Mouse (Mus musculus): ENCODE measurements around the gene Adpgk. TPM values are rescaled to one million over a fixed set of nuclear protein-coding genes. Genes with fewer than 3 reads are reported as not detected.

Gene Adpgk
- total and polyA plus RNA-seq, 2 experiments from 2014 or later = 19.5 to 26.7 TPM

GRCm38 (mm10) chr9:59324351-59324750, 33.0 kb downstream of the Adpgk start:
- Histone ChIP-seq H3K4me2 (ENCODE audit: low read depth, low read length, poor library complexity, severe bottlenecking) (no peak overlapping the region), H3K9me3 (ENCODE audit: low read length) (no peaks in the 10 kb centered on the region), H3K4me3 (ENCODE audit: low read depth, low read length) (no peak overlapping the region), H3K36me3 (ENCODE audit: insufficient read depth, low read length) (peaks cover 40% of the 10 kb centered on the region), H3K27me3 (ENCODE audit: insufficient read depth, low read length) (no peaks in the 10 kb centered on the region), H3K9ac (replicated peaks; ENCODE audit: low read length, poor library complexity, severe bottlenecking) (no peak overlapping the region), H3K27ac (ENCODE audit: low read depth, low read length) (no peak overlapping the region), H3K4me1 (ENCODE audit: insufficient read depth, low read length) (no peaks in the 10 kb centered on the region)
- DNase-seq (ENCODE audit: low spot score) (no peak), ATAC-seq (ENCODE audit: low FRiP score) (no peak)
- TF ChIP-seq CTCF (IDR thresholded peaks at IDR 0.05) = no peak

GRCm38 (mm10) chr9:59330055-59330454, 38.7 kb downstream of the Adpgk start:
- H3K27me3 ChIP-seq (ENCODE audit: insufficient read depth, low read length) = no peaks in the 10 kb centered on the region
- peaks cover 44% of the 10 kb centered on the region for H3K36me3 ChIP-seq (ENCODE audit: insufficient read depth, low read length)
- no peak overlapping the region for H3K4me3 ChIP-seq (ENCODE audit: low read depth, low read length)
- H3K27ac ChIP-seq (ENCODE audit: low read depth, low read length) = no peak overlapping the region
- no peak overlapping the region for H3K9ac ChIP-seq (replicated peaks; ENCODE audit: low read length, poor library complexity, severe bottlenecking)
- no peaks in the 10 kb centered on the region for H3K4me1 ChIP-seq (ENCODE audit: insufficient read depth, low read length)
- no peaks in the 10 kb centered on the region for H3K9me3 ChIP-seq (ENCODE audit: low read length)
- DNase-seq (ENCODE audit: low spot score) (no peak), ATAC-seq (ENCODE audit: low FRiP score) (no peak)
- TF ChIP-seq CTCF (IDR thresholded peaks at IDR 0.05) = no peak
- H3K4me2 ChIP-seq (ENCODE audit: low read depth, low read length, poor library complexity, severe bottlenecking) = no peak overlapping the region
- WGBS = 96% methylated on average over 5 of the region's 5 CpGs

- 95% methylated on average over 3 of the region's 3 CpGs for WGBS
- no peak overlapping the region for H3K9ac ChIP-seq (replicated peaks; ENCODE audit: low read length, poor library complexity, severe bottlenecking)
- no peak for DNase-seq (ENCODE audit: low spot score)
- no peak overlapping the region for H3K4me3 ChIP-seq (ENCODE audit: low read depth, low read length)
- no peaks in the 10 kb centered on the region for H3K9me3 ChIP-seq (ENCODE audit: low read length)
- TF ChIP-seq CTCF (IDR thresholded peaks at IDR 0.05) = no peak
- no peaks in the 10 kb centered on the region for H3K4me1 ChIP-seq (ENCODE audit: insufficient read depth, low read length)
- H3K36me3 ChIP-seq (ENCODE audit: insufficient read depth, low read length) = peaks cover 32% of the 10 kb centered on the region
- no peak for ATAC-seq (ENCODE audit: low FRiP score)
- H3K4me2 ChIP-seq (ENCODE audit: low read depth, low read length, poor library complexity, severe bottlenecking) = no peak overlapping the region
- no peak overlapping the region for H3K27ac ChIP-seq (ENCODE audit: low read depth, low read length)
- H3K27me3 ChIP-seq (ENCODE audit: insufficient read depth, low read length) = no peaks in the 10 kb centered on the region
Observed at GRCm38 (mm10) chr9:59336539-59336938, 45.2 kb downstream of the Adpgk start.

- Histone ChIP-seq H3K9me3 (ENCODE audit: low read length) (no peaks in the 10 kb centered on the region), H3K27ac (ENCODE audit: low read depth, low read length) (no peak overlapping the region), H3K4me3 (ENCODE audit: low read depth, low read length) (no peak overlapping the region), H3K4me2 (ENCODE audit: low read depth, low read length, poor library complexity, severe bottlenecking) (no peak overlapping the region), H3K4me1 (ENCODE audit: insufficient read depth, low read length) (no peaks in the 10 kb centered on the region), H3K27me3 (ENCODE audit: insufficient read depth, low read length) (no peaks in the 10 kb centered on the region), H3K36me3 (ENCODE audit: insufficient read depth, low read length) (peaks cover 23% of the 10 kb centered on the region), H3K9ac (replicated peaks; ENCODE audit: low read length, poor library complexity, severe bottlenecking) (no peak overlapping the region)
- WGBS = 98% methylated on average over 5 of the region's 5 CpGs
- DNase-seq (ENCODE audit: low spot score) (no peak), ATAC-seq (ENCODE audit: low FRiP score) (no peak)
- TF ChIP-seq CTCF (IDR thresholded peaks at IDR 0.05) = no peak
Observed at GRCm38 (mm10) chr9:59337889-59338288, 46.5 kb downstream of the Adpgk start.

- Histone ChIP-seq H3K4me3 (ENCODE audit: low read depth, low read length) (no peak overlapping the region), H3K9ac (replicated peaks; ENCODE audit: low read length, poor library complexity, severe bottlenecking) (no peak overlapping the region), H3K4me2 (ENCODE audit: low read depth, low read length, poor library complexity, severe bottlenecking) (no peak overlapping the region), H3K9me3 (ENCODE audit: low read length) (no peaks in the 10 kb centered on the region), H3K27ac (ENCODE audit: low read depth, low read length) (no peak overlapping the region), H3K36me3 (ENCODE audit: insufficient read depth, low read length) (peaks cover 18% of the 10 kb centered on the region), H3K4me1 (ENCODE audit: insufficient read depth, low read length) (no peaks in the 10 kb centered on the region), H3K27me3 (ENCODE audit: insufficient read depth, low read length) (no peaks in the 10 kb centered on the region)
- no peak for ATAC-seq (ENCODE audit: low FRiP score)
- DNase-seq (ENCODE audit: low spot score) = no peak
- 73% methylated on average over 5 of the region's 5 CpGs for WGBS
- no peak for TF ChIP-seq CTCF (IDR thresholded peaks at IDR 0.05)
Observed at GRCm38 (mm10) chr9:59338411-59338810, 47.1 kb downstream of the Adpgk start.

- Histone ChIP-seq H3K27ac (ENCODE audit: low read depth, low read length) (no peak overlapping the region), H3K27me3 (ENCODE audit: insufficient read depth, low read length) (no peaks in the 10 kb centered on the region), H3K36me3 (ENCODE audit: insufficient read depth, low read length) (peaks cover 16% of the 10 kb centered on the region), H3K4me1 (ENCODE audit: insufficient read depth, low read length) (no peaks in the 10 kb centered on the region), H3K4me2 (ENCODE audit: low read depth, low read length, poor library complexity, severe bottlenecking) (no peak overlapping the region), H3K9me3 (ENCODE audit: low read length) (no peaks in the 10 kb centered on the region), H3K9ac (replicated peaks; ENCODE audit: low read length, poor library complexity, severe bottlenecking) (no peak overlapping the region), H3K4me3 (ENCODE audit: low read depth, low read length) (no peak overlapping the region)
- ATAC-seq (ENCODE audit: low FRiP score) (no peak), DNase-seq (ENCODE audit: low spot score) (no peak)
- WGBS = 94% methylated on average over 5 of the region's 5 CpGs
- no peak for TF ChIP-seq CTCF (IDR thresholded peaks at IDR 0.05)
Observed at GRCm38 (mm10) chr9:59339107-59339506, 47.7 kb downstream of the Adpgk start.

All from midbrain, postnatal 0 days (tissue).